Comparison of ENCODE assay signal across 7 mouse cellular contexts in genomic region chr19:6058513-6058912, GRCm38 (mm10). TPM values are rescaled to one million over a fixed set of nuclear protein-coding genes. Genes with fewer than 3 reads are reported as not detected.
DNase-seq lines count a peak whose midpoint lies in the region; ATAC-seq lines count a peak whose summit lies in the region.

No protein-coding gene starts in this region.

- H3K27ac ChIP-seq in neural tube, embryonic 11.5 days (ENCODE audit: low read depth, low read length): no peak overlapping the region
- H3K27ac ChIP-seq in forebrain, embryonic 11.5 days (ENCODE audit: low read depth, low read length): no peak overlapping the region
- peak overlapping the region; percentile 55; the same call in 1 of the 2 replicates for H3K27ac ChIP-seq in limb, embryonic 13.5 days
- peak overlapping the region; percentile 74 for H3K27ac ChIP-seq in stomach, embryonic 16.5 days (ENCODE audit: low read length)

- no peak for ATAC-seq in neural tube, embryonic 11.5 days (ENCODE audit: insufficient read depth, low FRiP score, low TSS enrichment)
- no peak for ATAC-seq in forebrain, embryonic 11.5 days (replicated peaks; ENCODE audit: low FRiP score)
- ATAC-seq in limb, embryonic 13.5 days (ENCODE audit: low FRiP score, low read depth): no peak
- no peak for ATAC-seq in stomach, embryonic 16.5 days (ENCODE audit: insufficient read depth, low FRiP score)

- H3K9me3 ChIP-seq in neural tube, embryonic 11.5 days (ENCODE audit: control insufficient read depth, low read length): no peaks in the 10 kb centered on the region
- H3K9me3 ChIP-seq in forebrain, embryonic 11.5 days (ENCODE audit: control insufficient read depth, low read length): no peaks in the 10 kb centered on the region
- no peaks in the 10 kb centered on the region for H3K9me3 ChIP-seq in limb, embryonic 13.5 days
- no peaks in the 10 kb centered on the region for H3K9me3 ChIP-seq in stomach, embryonic 16.5 days (replicated peaks; ENCODE audit: control insufficient read depth, low read length)

- no peak for DNase-seq in neural tube, embryonic 11.5 days (ENCODE audit: low spot score)
- DNase-seq in neural tube, embryonic 10.5 days (ENCODE audit: extremely low spot score, low spot score): no peak
- DNase-seq in forebrain, embryonic 11.5 days (ENCODE audit: low spot score): no peak
- DNase-seq in gastrocnemius, postnatal 4 days (ENCODE audit: low spot score in 2 of 2): no peak
- no peak for DNase-seq in kidney, postnatal 36 days

- 28% methylated on average over 5 of the region's 5 CpGs for WGBS in neural tube, embryonic 11.5 days
- WGBS in forebrain, embryonic 11.5 days: 44% methylated on average over 5 of the region's 5 CpGs
- 29% methylated on average over 5 of the region's 5 CpGs for WGBS in limb, embryonic 13.5 days
- WGBS in stomach, embryonic 16.5 days: 22% methylated on average over 5 of the region's 5 CpGs

- peaks cover 21% of the 10 kb centered on the region for H3K4me1 ChIP-seq in neural tube, embryonic 11.5 days (ENCODE audit: control insufficient read depth, insufficient read depth, low read length)
- peaks cover 24% of the 10 kb centered on the region for H3K4me1 ChIP-seq in forebrain, embryonic 11.5 days (replicated peaks; ENCODE audit: control insufficient read depth, insufficient read depth, low read length)
- H3K4me1 ChIP-seq in limb, embryonic 13.5 days: peaks cover 37% of the 10 kb centered on the region
- H3K4me1 ChIP-seq in stomach, embryonic 16.5 days (ENCODE audit: control insufficient read depth, insufficient read depth, low read length): peaks cover 30% of the 10 kb centered on the region

- peak overlapping the region; percentile 77 for H3K4me3 ChIP-seq in neural tube, embryonic 11.5 days (ENCODE audit: low read depth, low read length)
- H3K4me3 ChIP-seq in forebrain, embryonic 11.5 days (ENCODE audit: low read depth, low read length): peak overlapping the region; percentile 82
- peak overlapping the region; percentile 87 for H3K4me3 ChIP-seq in limb, embryonic 13.5 days
- H3K4me3 ChIP-seq in stomach, embryonic 16.5 days (replicated peaks; ENCODE audit: low read length): peak overlapping the region; percentile 83

- H3K9ac ChIP-seq in neural tube, embryonic 11.5 days (ENCODE audit: low read length): peak overlapping the region; percentile 69
- H3K9ac ChIP-seq in forebrain, embryonic 11.5 days (ENCODE audit: low read length): peak overlapping the region; percentile 90
- peak overlapping the region; percentile 93 for H3K9ac ChIP-seq in limb, embryonic 13.5 days
- peak overlapping the region; percentile 93 for H3K9ac ChIP-seq in stomach, embryonic 16.5 days (ENCODE audit: low read length)

- no peaks in the 10 kb centered on the region for H3K27me3 ChIP-seq in neural tube, embryonic 11.5 days (ENCODE audit: control insufficient read depth, insufficient read depth, low read length)
- no peaks in the 10 kb centered on the region for H3K27me3 ChIP-seq in forebrain, embryonic 11.5 days (ENCODE audit: control insufficient read depth, insufficient read depth, low read length)
- H3K27me3 ChIP-seq in limb, embryonic 13.5 days: no peaks in the 10 kb centered on the region
- no peaks in the 10 kb centered on the region for H3K27me3 ChIP-seq in stomach, embryonic 16.5 days (ENCODE audit: control insufficient read depth, insufficient read depth, low read length)

- H3K4me2 ChIP-seq in neural tube, embryonic 11.5 days (ENCODE audit: low read depth): peak overlapping the region; percentile 76
- H3K4me2 ChIP-seq in forebrain, embryonic 11.5 days (ENCODE audit: low read depth, low read length, severe bottlenecking): peak overlapping the region; percentile 81
- peak overlapping the region; percentile 88 for H3K4me2 ChIP-seq in limb, embryonic 13.5 days (replicated peaks)
- H3K4me2 ChIP-seq in stomach, embryonic 16.5 days (ENCODE audit: low read depth, low read length): peak overlapping the region; percentile 85

- peaks cover 9% of the 10 kb centered on the region; the same call in 1 of the 2 replicates for H3K36me3 ChIP-seq in neural tube, embryonic 11.5 days (ENCODE audit: control insufficient read depth, insufficient read depth, low read length)
- peaks cover 11% of the 10 kb centered on the region; the same call in 1 of the 2 replicates for H3K36me3 ChIP-seq in forebrain, embryonic 11.5 days (ENCODE audit: control insufficient read depth, insufficient read depth, low read length)
- peaks cover 41% of the 10 kb centered on the region for H3K36me3 ChIP-seq in limb, embryonic 13.5 days
- peaks cover 14% of the 10 kb centered on the region; the same call in 1 of the 2 replicates for H3K36me3 ChIP-seq in stomach, embryonic 16.5 days (ENCODE audit: control insufficient read depth, insufficient read depth, low read length)

RNA-seq across cellular contexts. Expression of gene Fau, which starts 0.9 kb away (rescaled TPM):
- 789 and 790 TPM in 2 replicates for polyA plus RNA-seq in neural tube, embryonic 11.5 days (2014; fragmentation: Nextera tagmentation; extraction: Ambion mirVana)
- 729 and 755 TPM in 2 replicates for polyA plus RNA-seq in forebrain, embryonic 11.5 days (2014; fragmentation: Nextera tagmentation; extraction: Ambion mirVana)
- 760 and 823 TPM in 2 replicates for polyA plus RNA-seq in limb, embryonic 13.5 days (2015; fragmentation: Nextera tagmentation; extraction: Ambion mirVana)
- 635 and 729 TPM in 2 replicates for polyA plus RNA-seq in stomach, embryonic 16.5 days (2015; fragmentation: Nextera tagmentation; extraction: Ambion mirVana)
- 1,000 to 10,000 TPM in 1 of 2 experiments, 100 to 1,000 TPM in 1; 949 to 1,029 TPM for total RNA-seq in gastrocnemius, postnatal 4 days (2021)

RNA-seq across cellular contexts. Expression of gene Mrpl49, which starts 0.9 kb away (rescaled TPM):
- polyA plus RNA-seq in neural tube, embryonic 11.5 days (2014; fragmentation: Nextera tagmentation; extraction: Ambion mirVana): 81.9 and 84.8 TPM in 2 replicates
- polyA plus RNA-seq in forebrain, embryonic 11.5 days (2014; fragmentation: Nextera tagmentation; extraction: Ambion mirVana): 86.8 and 89.2 TPM in 2 replicates
- polyA plus RNA-seq in limb, embryonic 13.5 days (2015; fragmentation: Nextera tagmentation; extraction: Ambion mirVana): 76.9 and 80.0 TPM in 2 replicates
- 63.2 and 65.9 TPM in 2 replicates for polyA plus RNA-seq in stomach, embryonic 16.5 days (2015; fragmentation: Nextera tagmentation; extraction: Ambion mirVana)
- 10 to 100 TPM; 45.0 to 46.2 TPM for total RNA-seq in gastrocnemius, postnatal 4 days (2021)

RNA-seq across cellular contexts. Expression of gene Znhit2, which starts 2.5 kb away (rescaled TPM):
- polyA plus RNA-seq in neural tube, embryonic 11.5 days (2014; fragmentation: Nextera tagmentation; extraction: Ambion mirVana): 36.7 and 40.0 TPM in 2 replicates
- polyA plus RNA-seq in forebrain, embryonic 11.5 days (2014; fragmentation: Nextera tagmentation; extraction: Ambion mirVana): 39.6 and 42.5 TPM in 2 replicates
- 29.0 and 29.8 TPM in 2 replicates for polyA plus RNA-seq in limb, embryonic 13.5 days (2015; fragmentation: Nextera tagmentation; extraction: Ambion mirVana)
- polyA plus RNA-seq in stomach, embryonic 16.5 days (2015; fragmentation: Nextera tagmentation; extraction: Ambion mirVana): 25.0 and 26.0 TPM in 2 replicates
- total RNA-seq in gastrocnemius, postnatal 4 days (2021): 10 to 100 TPM; 13.2 to 13.4 TPM

RNA-seq across cellular contexts. Expression of gene Tm7sf2, which starts 9.7 kb away (rescaled TPM):
- 39.6 and 42.9 TPM in 2 replicates for polyA plus RNA-seq in neural tube, embryonic 11.5 days (2014; fragmentation: Nextera tagmentation; extraction: Ambion mirVana)
- polyA plus RNA-seq in forebrain, embryonic 11.5 days (2014; fragmentation: Nextera tagmentation; extraction: Ambion mirVana): 31.7 and 33.3 TPM in 2 replicates
- 17.4 and 24.0 TPM in 2 replicates for polyA plus RNA-seq in limb, embryonic 13.5 days (2015; fragmentation: Nextera tagmentation; extraction: Ambion mirVana)
- 25.5 and 29.1 TPM in 2 replicates for polyA plus RNA-seq in stomach, embryonic 16.5 days (2015; fragmentation: Nextera tagmentation; extraction: Ambion mirVana)
- total RNA-seq in gastrocnemius, postnatal 4 days (2021): 10 to 100 TPM in 1 of 2 experiments, 1 to 10 TPM in 1; 9.9 to 14.7 TPM

RNA-seq across cellular contexts. Expression of gene Syvn1, which starts 12.1 kb away (rescaled TPM):
- polyA plus RNA-seq in neural tube, embryonic 11.5 days (2014; fragmentation: Nextera tagmentation; extraction: Ambion mirVana): 34.4 and 36.7 TPM in 2 replicates
- 29.1 and 35.8 TPM in 2 replicates for polyA plus RNA-seq in forebrain, embryonic 11.5 days (2014; fragmentation: Nextera tagmentation; extraction: Ambion mirVana)
- polyA plus RNA-seq in limb, embryonic 13.5 days (2015; fragmentation: Nextera tagmentation; extraction: Ambion mirVana): 27.2 and 34.0 TPM in 2 replicates
- polyA plus RNA-seq in stomach, embryonic 16.5 days (2015; fragmentation: Nextera tagmentation; extraction: Ambion mirVana): 27.5 and 29.2 TPM in 2 replicates
- total RNA-seq in gastrocnemius, postnatal 4 days (2021): 10 to 100 TPM; 28.9 to 30.7 TPM

Comparison
In these comparisons a context has a peak if more than half of its experiments do, and no peak if none do; other contexts are left out.
1. H3K27ac ChIP-seq: peak in limb, embryonic 13.5 days (single experiment) and stomach, embryonic 16.5 days (single experiment); none in neural tube, embryonic 11.5 days (single experiment) and forebrain, embryonic 11.5 days (single experiment).
2. Peak in every context shown above with its lines, with median percentiles within 50 percentile points of each other: H3K4me2 ChIP-seq, H3K4me3 ChIP-seq and H3K9ac ChIP-seq.